29 mouse cellular contexts compared by ENCODE assay signal in the genomic region with DNA sequence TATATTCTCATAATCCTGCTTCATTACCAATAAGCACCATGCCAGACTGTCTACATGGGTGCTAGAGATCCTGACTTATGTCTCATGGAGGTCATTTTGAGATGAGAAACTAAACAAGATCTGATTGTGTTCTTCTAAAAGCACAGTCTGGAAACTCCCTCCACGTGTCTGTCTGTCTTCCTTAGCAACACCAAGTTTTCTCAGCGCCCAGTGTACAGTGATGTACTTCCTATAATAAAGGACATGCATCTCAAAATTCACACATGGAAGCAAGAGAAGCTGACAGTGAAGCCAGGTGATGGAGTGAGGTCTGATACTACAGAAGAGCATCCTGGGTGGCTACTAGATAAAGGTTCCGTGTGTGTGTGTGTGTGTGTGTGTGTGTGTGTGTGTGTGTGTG. TPM values are rescaled to one million over a fixed set of nuclear protein-coding genes. Genes with fewer than 3 reads are reported as not detected.
DNase-seq lines count a peak whose midpoint lies in the region; ATAC-seq and TF ChIP-seq lines count a peak whose summit lies in the region.
"Had no signal": no experiment of that assay in that cellular context is flagged by ENCODE, and none has a peak within 500 bp of the region (broad histone marks: within the 10 kb centered on the region; RNA-seq: fewer than 3 reads in every experiment).

No protein-coding gene starts in this region.

- no peak for DNase-seq in spleen, adult 2 months (ENCODE audit: low read depth in 1 of 2, low spot score in 2 of 2)
- DNase-seq in spleen, adult 12 weeks (ENCODE audit: low spot score) = no peak
- peak; percentile 78 for DNase-seq in CD4-positive, CD25-positive, alpha-beta regulatory T cell, adult 2 months (ENCODE audit: low read depth, low spot score)
- peak; percentile 86 for DNase-seq in naive thymus-derived CD4-positive, alpha-beta T cell, adult 2 months (ENCODE audit: low read depth)
- no peak for DNase-seq in midbrain, embryonic 10.5 days (ENCODE audit: low spot score)
- no peak for DNase-seq in adrenal gland, postnatal 25 days
- DNase-seq: adrenal gland, adult 8-10 months; adrenal gland, postnatal 36 days; B cell, adult 2 months; cerebellum, adult 18-20 months; cerebellum, adult 9-10 months; cerebellum, postnatal 14 days; gastrocnemius, postnatal 14 days; heart, adult 18-20 months; heart, postnatal 10 days; heart, postnatal 4 days had no signal

- H3K36me3 ChIP-seq in spleen, adult 2 months (ENCODE audit: control insufficient read depth, insufficient read depth, low read length) = no peaks in the 10 kb centered on the region
- H3K36me3 ChIP-seq in midbrain, embryonic 10.5 days = no peaks in the 10 kb centered on the region
- H3K36me3 ChIP-seq: forebrain, embryonic 10.5 days; G1E; heart, embryonic 12.5 days; heart, embryonic 15.5 days; intestine, embryonic 15.5 days had no signal

- WGBS in spleen, adult 2 months = 59% methylated on average over 3 of the region's 3 CpGs
- WGBS in midbrain, embryonic 10.5 days = 82% methylated on average over 3 of the region's 3 CpGs

- no peak for TF ChIP-seq POLR2A in spleen, adult 2 months (IDR thresholded peaks at IDR 0.05; ENCODE audit: low read depth, low read length)

- H3K9me3 ChIP-seq in midbrain, embryonic 10.5 days (replicated peaks) = no peaks in the 10 kb centered on the region
- H3K9me3 ChIP-seq: forebrain, embryonic 10.5 days; forebrain, embryonic 13.5 days; G1E; heart, embryonic 12.5 days; heart, embryonic 15.5 days; intestine, embryonic 15.5 days had no signal

- ATAC-seq in activated CD4-positive, CD25-positive, alpha-beta regulatory T cell, adult 4 months = peak; percentile 56
- no peak for ATAC-seq in megakaryocyte, adult 5-6 weeks (ENCODE audit: poor library complexity, severe bottlenecking)
- ATAC-seq: forebrain, embryonic 13.5 days; forebrain, embryonic 16.5 days; hindbrain, postnatal 0 days; intestine, embryonic 15.5 days; Patski had no signal

- H3K4me3 ChIP-seq in spleen, adult 2 months (ENCODE audit: extremely low read depth, insufficient read depth, insufficient read length) = no peak overlapping the region
- H3K4me3 ChIP-seq in midbrain, embryonic 10.5 days = no peak overlapping the region
- H3K4me3 ChIP-seq: forebrain, embryonic 10.5 days; forebrain, embryonic 13.5 days; heart, embryonic 12.5 days; heart, embryonic 15.5 days; intestine, embryonic 15.5 days had no signal

- no peaks in the 10 kb centered on the region; the same call in 1 of the 2 replicates for H3K4me1 ChIP-seq in spleen, adult 2 months (ENCODE audit: control insufficient read depth, insufficient read depth, insufficient read length)
- no peaks in the 10 kb centered on the region for H3K4me1 ChIP-seq in midbrain, embryonic 10.5 days
- H3K4me1 ChIP-seq: forebrain, embryonic 13.5 days; heart, embryonic 12.5 days; heart, embryonic 15.5 days; intestine, embryonic 15.5 days had no signal

- H3K27ac ChIP-seq in spleen, adult 2 months (ENCODE audit: insufficient read depth, low read length) = peak overlapping the region; percentile 56; the same call in 1 of the 2 replicates
- H3K27ac ChIP-seq in midbrain, embryonic 10.5 days (replicated peaks) = no peak overlapping the region
- H3K27ac ChIP-seq: forebrain, embryonic 10.5 days; forebrain, embryonic 13.5 days; heart, embryonic 15.5 days; hindbrain, embryonic 14.5 days; hindbrain, postnatal 0 days; intestine, embryonic 15.5 days had no signal

- H3K27me3 ChIP-seq in spleen, adult 2 months (ENCODE audit: control insufficient read depth, insufficient read depth, low read length) = no peaks in the 10 kb centered on the region
- no peaks in the 10 kb centered on the region for H3K27me3 ChIP-seq in midbrain, embryonic 10.5 days (ENCODE audit: low read depth, poor library complexity, severe bottlenecking)
- H3K27me3 ChIP-seq: CH12.LX; forebrain, embryonic 13.5 days; heart, embryonic 12.5 days; heart, embryonic 15.5 days; intestine, embryonic 15.5 days had no signal

- TF ChIP-seq CTCF in spleen, adult 2 months (IDR thresholded peaks at IDR 0.05; ENCODE audit: extremely low read depth, insufficient read depth, insufficient read length, insufficient replicate concordance) = no peak

RNA-seq across cellular contexts. Expression of a gene that starts 11.2 kb away (rescaled TPM):
- 9.3 and 11.2 TPM in 2 replicates for polyA plus RNA-seq in spleen, adult 2 months (2012; rRNA removed)
- polyA plus RNA-seq in activated CD4-positive, CD25-positive, alpha-beta regulatory T cell, adult 4 months (2017; shearing (Covaris generic)) = 100 to 1,000 TPM; 118 to 125 TPM
- total RNA-seq in megakaryocyte, adult 5-6 weeks (2015) = 3.2 and 4.3 TPM in 2 replicates
- 3.5 and 3.9 TPM in 2 replicates for total RNA-seq in megakaryocyte, adult 5-6 weeks (2017)
- polyA plus RNA-seq in midbrain, embryonic 10.5 days (2016; fragmentation: Nextera tagmentation; extraction: Ambion mirVana) = 1.8 and 2.0 TPM in 2 replicates
- total RNA-seq in adrenal gland, postnatal 25 days (2021) = 2.3 and 2.8 TPM in 2 replicates
- total RNA-seq: CH12.LX had no signal
- polyA plus RNA-seq: G1E had no signal

Comparison
In these comparisons a context has a peak if more than half of its experiments do, and no peak if none do; other contexts are left out.
1. DNase-seq: peak in CD4-positive, CD25-positive, alpha-beta regulatory T cell, adult 2 months (single experiment) and naive thymus-derived CD4-positive, alpha-beta T cell, adult 2 months (single experiment); none in spleen, adult 2 months (0 of 2), spleen, adult 12 weeks (single experiment), midbrain, embryonic 10.5 days (single experiment) and adrenal gland, postnatal 25 days (single experiment).